Mouse (Mus musculus) midbrain, embryonic 10.5 days (tissue): Measurements from ENCODE around the gene Arhgap4. TPM values are rescaled to one million over a fixed set of nuclear protein-coding genes. Genes with fewer than 3 reads are reported as not detected.
A peak's percentile ranks its signal among the peaks of the same experiment; 100 is the strongest.

Source experiments
- DNase-seq: peaks from one replicate; pipeline ENCODE4 v3.0.0-alpha.2; 2017; ENCODE audit warnings: low spot score
- H3K27ac ChIP-seq: fragments of 300-500 bp; sonication (generic); replicated peaks from 2 replicates; pipeline ENCODE4 v1.5.1; 2016; ENCODE audit warnings: mild to moderate bottlenecking
- H3K27me3 ChIP-seq: fragments of 300-500 bp; sonication (generic); 2 replicates; pipeline ENCODE4 v1.6.1; 2016; ENCODE audit warnings: low read depth, mild to moderate bottlenecking; ENCODE audit not compliant: poor library complexity, severe bottlenecking
- H3K36me3 ChIP-seq: fragments of 300-500 bp; sonication (generic); 2 replicates; pipeline ENCODE4 v1.6.1; 2016; ENCODE audit warnings: mild to moderate bottlenecking, moderate library complexity
- H3K4me1 ChIP-seq: fragments of 300-500 bp; sonication (generic); 2 replicates; pipeline ENCODE4 v1.6.1; 2016
- H3K4me3 ChIP-seq: fragments of 300-500 bp; sonication (generic); 2 replicates; pipeline ENCODE4 v1.5.1; 2016; ENCODE audit warnings: mild to moderate bottlenecking, moderate library complexity
- H3K9me3 ChIP-seq: fragments of 300-500 bp; sonication (generic); replicated peaks from 2 replicates; pipeline ENCODE4 v1.6.1; 2016; ENCODE audit warnings: mild to moderate bottlenecking
- WGBS: fragments of 180-500 bp; shearing (Covaris S2); methylation state at CpG from one replicate; pipeline ENCODE4 v1.1.7; 2016; 5-methylcytosine and 5-hydroxymethylcytosine counted together
- polyA plus RNA-seq: library from polyadenylated mRNA; unstranded; fragments of >200 nt; fragmentation: Nextera tagmentation; extraction: Ambion mirVana; gene quantifications from 2 replicates; pipeline ENCODE4 v1.2.1, GENCODE M21; 2016

The Arhgap4 gene
- polyA plus RNA-seq, 1 experiment from 2014 or later: 1.9 TPM

DNA sequence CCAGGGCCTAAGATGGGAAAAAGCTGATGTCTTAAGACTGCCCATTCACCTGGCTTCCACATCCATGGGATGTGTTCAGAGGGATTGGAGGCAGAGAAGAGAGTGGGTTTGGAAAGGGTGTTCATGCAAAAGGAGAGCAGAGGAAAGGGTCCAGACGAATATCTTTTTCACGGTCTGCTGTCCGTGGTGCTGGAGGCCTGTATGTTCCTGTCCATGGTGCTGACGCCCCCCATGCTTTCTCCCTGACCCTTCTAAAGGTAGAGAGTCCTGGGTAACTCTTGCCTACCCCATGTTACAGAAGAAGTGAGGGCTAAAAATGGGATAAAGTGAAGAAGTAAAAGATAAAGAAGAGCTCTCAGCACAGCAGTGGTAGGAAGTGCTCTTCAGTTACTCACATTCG lies 52.3 kb downstream of the Arhgap4 start:
- DNase-seq: peak; percentile 25
- no peak overlapping the region for H3K27ac ChIP-seq
- no peak overlapping the region for H3K4me3 ChIP-seq
- peaks cover 12% of the 10 kb centered on the region; the same call in 1 of the 2 replicates for H3K27me3 ChIP-seq
- no peaks in the 10 kb centered on the region for H3K36me3 ChIP-seq
- 11% methylated on average over 5 of the region's 5 CpGs for WGBS
- H3K4me1 ChIP-seq: peaks cover 34% of the 10 kb centered on the region
- H3K9me3 ChIP-seq: no peaks in the 10 kb centered on the region

- Histone ChIP-seq H3K27me3 (peaks cover 12% of the 10 kb centered on the region; the same call in 1 of the 2 replicates), H3K9me3 (no peaks in the 10 kb centered on the region), H3K4me3 (no peak overlapping the region), H3K36me3 (no peaks in the 10 kb centered on the region), H3K4me1 (peaks cover 36% of the 10 kb centered on the region), H3K27ac (no peak overlapping the region)
- DNase-seq: no peak
- 76% methylated on average over 1 of the region's 1 CpGs for WGBS
Measured at GRCm38 (mm10) chrX:73867852-73868251, 53.8 kb downstream of the Arhgap4 start.

DNA sequence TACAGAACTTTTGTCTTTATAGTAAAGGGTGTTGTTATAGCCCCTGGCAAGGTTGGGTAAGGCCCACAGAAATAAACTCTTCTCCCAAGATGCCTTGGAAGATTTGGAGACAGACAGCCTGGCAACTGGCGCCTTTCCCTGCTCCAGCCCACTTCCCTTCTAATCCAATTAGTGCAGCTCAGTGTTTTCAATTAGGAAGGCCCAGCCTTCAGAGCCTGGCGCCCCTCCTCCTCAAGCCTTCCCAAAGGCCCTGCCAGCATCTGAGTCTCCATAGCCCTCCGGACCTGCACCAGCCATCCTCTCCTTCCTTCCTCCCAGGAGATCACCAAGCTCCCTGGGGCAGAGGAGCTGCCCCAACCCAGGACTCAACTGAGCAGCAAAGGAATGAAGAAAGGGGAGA lies 54.4 kb downstream of the Arhgap4 start:
- H3K36me3 ChIP-seq: no peaks in the 10 kb centered on the region
- no peaks in the 10 kb centered on the region for H3K9me3 ChIP-seq
- 33% methylated on average over 3 of the region's 3 CpGs for WGBS
- peaks cover 36% of the 10 kb centered on the region for H3K4me1 ChIP-seq
- H3K27me3 ChIP-seq: peaks cover 12% of the 10 kb centered on the region; the same call in 1 of the 2 replicates
- H3K4me3 ChIP-seq: no peak overlapping the region
- DNase-seq: no peak
- H3K27ac ChIP-seq: no peak overlapping the region; the same call in 1 of the 2 replicates

DNA sequence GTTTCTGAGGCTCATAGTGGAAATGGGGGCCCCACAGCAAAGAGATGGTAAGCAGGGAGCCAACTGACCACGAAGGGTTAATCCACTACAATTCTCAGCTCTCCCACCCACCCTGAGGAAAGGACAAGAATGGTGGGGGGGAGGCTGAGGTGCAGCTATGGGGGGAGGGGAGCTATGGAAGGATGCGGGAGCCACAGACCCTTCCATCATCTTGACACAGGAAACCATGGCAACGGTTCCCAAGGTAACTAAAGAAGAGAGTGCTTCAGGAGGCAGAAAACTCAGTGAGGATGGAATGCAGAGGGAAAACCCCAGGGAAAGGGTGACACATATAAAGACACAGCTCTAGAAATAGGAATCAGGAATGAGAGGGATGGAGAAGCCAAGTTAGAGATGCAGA lies 57.0 kb downstream of the Arhgap4 start:
- WGBS: 58% methylated on average over 3 of the region's 3 CpGs
- no peak overlapping the region for H3K4me3 ChIP-seq
- peak; percentile 27 for DNase-seq
- no peaks in the 10 kb centered on the region for H3K36me3 ChIP-seq
- no peaks in the 10 kb centered on the region for H3K9me3 ChIP-seq
- no peak overlapping the region for H3K27ac ChIP-seq
- peaks cover 8% of the 10 kb centered on the region; the same call in 1 of the 2 replicates for H3K27me3 ChIP-seq
- H3K4me1 ChIP-seq: peaks cover 36% of the 10 kb centered on the region

DNA sequence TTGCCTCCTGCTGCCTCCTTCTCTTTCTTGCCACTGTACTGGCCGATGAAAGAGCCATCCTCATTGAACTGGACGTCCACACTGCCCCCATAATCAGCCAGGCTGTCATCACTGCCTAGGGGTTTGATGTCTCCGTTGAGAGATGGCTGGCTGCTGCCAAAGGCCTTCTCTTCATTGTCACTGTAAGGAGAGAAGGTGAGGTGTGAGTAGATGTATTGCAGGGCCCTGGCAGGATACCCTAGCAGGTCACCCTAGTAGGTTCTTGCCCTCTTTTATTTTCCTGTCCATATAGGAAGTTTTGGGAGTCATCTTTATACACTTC lies 66.6 kb downstream of the Arhgap4 start:
- Histone ChIP-seq H3K27ac (no peak overlapping the region), H3K9me3 (no peaks in the 10 kb centered on the region), H3K4me3 (no peak overlapping the region), H3K36me3 (no peaks in the 10 kb centered on the region), H3K27me3 (no peaks in the 10 kb centered on the region; the same call in 1 of the 2 replicates), H3K4me1 (no peaks in the 10 kb centered on the region)
- WGBS: 66% methylated on average over 3 of the region's 3 CpGs
- DNase-seq: no peak

DNA sequence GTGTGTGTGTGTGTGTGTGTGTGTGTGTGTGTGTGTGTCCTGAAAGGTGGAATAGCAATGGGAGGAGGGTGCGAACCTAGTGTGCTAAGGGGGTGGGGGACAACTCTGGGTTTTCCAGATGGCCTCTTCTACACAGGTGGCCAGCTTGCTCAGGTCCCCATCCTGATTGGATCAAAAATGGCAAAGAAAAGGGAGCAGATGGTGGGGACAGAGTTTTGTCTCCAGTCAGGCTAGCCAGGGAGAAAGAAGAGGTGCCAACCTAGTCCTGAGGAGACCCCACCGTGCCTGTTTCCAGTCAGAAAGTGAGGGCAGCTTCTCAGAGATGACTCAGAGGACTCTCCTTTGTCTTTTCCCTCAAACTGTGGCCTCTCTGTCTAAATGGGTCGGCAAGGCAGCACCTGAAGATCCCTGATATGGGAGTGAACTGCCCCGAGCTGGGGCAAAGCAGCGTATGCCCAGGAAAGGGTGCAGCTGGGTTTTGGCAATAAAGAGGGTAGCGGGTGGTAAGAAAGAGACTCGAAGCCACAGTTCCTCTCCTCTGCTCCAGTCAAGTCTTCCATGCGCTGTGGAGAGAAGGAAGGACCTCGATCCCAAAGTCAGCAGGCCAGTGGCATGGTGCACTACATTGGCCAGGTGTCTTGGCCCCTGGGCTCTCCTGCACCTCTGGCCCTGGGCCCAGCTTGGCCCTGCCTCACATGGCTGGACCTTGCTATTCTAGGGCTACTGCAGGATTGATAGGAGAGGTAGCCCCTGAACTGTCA lies 67.2 kb downstream of the Arhgap4 start:
- 88% methylated on average over 9 of the region's 9 CpGs for WGBS
- H3K4me3 ChIP-seq: no peak overlapping the region
- H3K36me3 ChIP-seq: no peaks in the 10 kb centered on the region
- H3K9me3 ChIP-seq: no peaks in the 10 kb centered on the region
- DNase-seq: no peak
- no peaks in the 10 kb centered on the region; the same call in 1 of the 2 replicates for H3K27me3 ChIP-seq
- no peaks in the 10 kb centered on the region for H3K4me1 ChIP-seq
- no peak overlapping the region for H3K27ac ChIP-seq

Other genes starting within 250 kb of the Arhgap4 start
- gene Slc6a8, start 248.7 kb downstream of the Arhgap4 start, polyA plus RNA-seq: 4.1 and 4.6 TPM in 2 replicates
- 144 and 157 TPM in 2 replicates for gene Bcap31, start 205.7 kb downstream of the Arhgap4 start, polyA plus RNA-seq
- 10.9 and 11.5 TPM in 2 replicates for gene Abcd1, start 205.3 kb downstream of the Arhgap4 start, polyA plus RNA-seq
- gene Plxnb3, start 164.8 kb downstream of the Arhgap4 start, polyA plus RNA-seq: 0.04 and 0.12 TPM in 2 replicates
- gene Srpk3, start 147.5 kb downstream of the Arhgap4 start, polyA plus RNA-seq: 1.5 and 1.6 TPM in 2 replicates
- 185 and 192 TPM in 2 replicates for gene Idh3g, start 135.0 kb downstream of the Arhgap4 start, polyA plus RNA-seq
- 122 and 123 TPM in 2 replicates for gene Ssr4, start 134.8 kb downstream of the Arhgap4 start, polyA plus RNA-seq
- gene Pdzd4, start 96.9 kb downstream of the Arhgap4 start, polyA plus RNA-seq: 0.80 and 0.81 TPM in 2 replicates
- 0.14 TPM in 1 of 2 replicates, not detected in the other for gene Avpr2, start 29.8 kb downstream of the Arhgap4 start, polyA plus RNA-seq
- gene L1cam, start 25.8 kb downstream of the Arhgap4 start, polyA plus RNA-seq: 7.4 and 14.4 TPM in 2 replicates
- 144 and 159 TPM in 2 replicates for gene Naa10, start 74 bp upstream of the Arhgap4 start, polyA plus RNA-seq
- gene Renbp, start 9.0 kb upstream of the Arhgap4 start, polyA plus RNA-seq: 16.8 and 23.3 TPM in 2 replicates
- 69.6 and 78.0 TPM in 2 replicates for gene Hcfc1, start 44.5 kb upstream of the Arhgap4 start, polyA plus RNA-seq
- gene Irak1, start 102.0 kb upstream of the Arhgap4 start, polyA plus RNA-seq: 56.0 and 57.3 TPM in 2 replicates
- not detected in 2 replicates for gene Opn1mw, start 205.6 kb upstream of the Arhgap4 start, polyA plus RNA-seq
- 15.7 and 16.0 TPM in 2 replicates for gene Mecp2, start 213.5 kb upstream of the Arhgap4 start, polyA plus RNA-seq
- gene Tex28, start 246.0 kb upstream of the Arhgap4 start, polyA plus RNA-seq: not detected in 2 replicates